Comparison of ENCODE assay signal across 16 mouse cellular contexts in genomic region chr14:21194336-21194735, GRCm38 (mm10).
DNase-seq lines count a peak whose midpoint lies in the region; ATAC-seq and TF ChIP-seq lines count a peak whose summit lies in the region.
"Had no signal": no experiment of that assay in that cellular context is flagged by ENCODE, and none has a peak within 500 bp of the region (broad histone marks: within the 10 kb centered on the region; RNA-seq: fewer than 3 reads in every experiment).

No protein-coding gene starts in this region.

- TF ChIP-seq CTCF in bone marrow, adult 2 months (IDR thresholded peaks at IDR 0.05; ENCODE audit: control insufficient read depth, insufficient read depth, low read length) = no peak

- no peak for TF ChIP-seq POLR2A in bone marrow, adult 2 months (IDR thresholded peaks at IDR 0.05; ENCODE audit: borderline replicate concordance, control insufficient read depth, low read depth, low read length)

- H3K36me3 ChIP-seq in intestine, embryonic 16.5 days (ENCODE audit: control insufficient read depth, insufficient read depth, low read length) = no peaks in the 10 kb centered on the region
- no peaks in the 10 kb centered on the region for H3K36me3 ChIP-seq in intestine, embryonic 15.5 days
- H3K36me3 ChIP-seq in macrophage (ENCODE audit: inconsistent target) = no peaks in the 10 kb centered on the region
- H3K36me3 ChIP-seq: heart, embryonic 10.5 days; hindbrain, embryonic 10.5 days; midbrain, embryonic 13.5 days had no signal

- no peak overlapping the region for H3K9ac ChIP-seq in intestine, embryonic 16.5 days (ENCODE audit: low read depth, low read length)
- H3K9ac ChIP-seq in intestine, embryonic 15.5 days = no peak overlapping the region
- H3K9ac ChIP-seq: midbrain, embryonic 13.5 days had no signal

- H3K27ac ChIP-seq in intestine, embryonic 16.5 days (ENCODE audit: low read length) = peak overlapping the region; percentile 27; the same call in 1 of the 2 replicates
- H3K27ac ChIP-seq in intestine, embryonic 15.5 days = no peak overlapping the region
- no peak overlapping the region for H3K27ac ChIP-seq in bone marrow, adult 2 months (ENCODE audit: control insufficient read depth, insufficient read depth, low read depth, low read length, poor library complexity)
- H3K27ac ChIP-seq in macrophage = peak overlapping the region; percentile 57
- H3K27ac ChIP-seq: gastrocnemius, adult 2 months; heart, embryonic 10.5 days; hindbrain, embryonic 10.5 days; midbrain, embryonic 13.5 days had no signal

- no peak for ATAC-seq in intestine, embryonic 16.5 days
- ATAC-seq in intestine, embryonic 15.5 days = no peak
- ATAC-seq: CD4-positive, CD25-positive, alpha-beta regulatory T cell, adult 4 months; midbrain, embryonic 13.5 days had no signal

- H3K27me3 ChIP-seq in intestine, embryonic 16.5 days (replicated peaks; ENCODE audit: control insufficient read depth, insufficient read depth, low read length) = no peaks in the 10 kb centered on the region
- H3K27me3 ChIP-seq in intestine, embryonic 15.5 days (replicated peaks) = no peaks in the 10 kb centered on the region
- H3K27me3 ChIP-seq: midbrain, embryonic 13.5 days had no signal

- no peaks in the 10 kb centered on the region for H3K9me3 ChIP-seq in intestine, embryonic 16.5 days (ENCODE audit: control insufficient read depth, low read length)
- H3K9me3 ChIP-seq in intestine, embryonic 15.5 days = no peaks in the 10 kb centered on the region
- H3K9me3 ChIP-seq: heart, embryonic 10.5 days; hindbrain, embryonic 10.5 days; midbrain, embryonic 13.5 days had no signal

- no peak overlapping the region for H3K4me2 ChIP-seq in intestine, embryonic 16.5 days (ENCODE audit: low read depth, low read length)
- no peak overlapping the region for H3K4me2 ChIP-seq in intestine, embryonic 15.5 days (replicated peaks)
- H3K4me2 ChIP-seq: midbrain, embryonic 13.5 days had no signal

- WGBS in intestine, embryonic 16.5 days = 45% methylated on average over 6 of the region's 6 CpGs
- 49% methylated on average over 6 of the region's 6 CpGs for WGBS in intestine, embryonic 15.5 days
- WGBS in bone marrow, adult 2 months = 8% methylated on average over 6 of the region's 6 CpGs
- 4% methylated on average over 6 of the region's 6 CpGs for WGBS in macrophage (ENCODE audit: missing documents)

- peak; percentile 55 for DNase-seq in A20 (ENCODE audit: low read depth, low spot score)
- no peak for DNase-seq in urinary bladder, postnatal 4 days (ENCODE audit: low spot score in 2 of 2)
- no peak for DNase-seq in testis, postnatal 14 days (ENCODE audit: low spot score)
- DNase-seq in ovary, postnatal 36 days (ENCODE audit: low spot score) = no peak
- DNase-seq: cerebellum, adult 8-10 months; gastrocnemius, adult 2 months; kidney, adult 8-10 months; thymus, postnatal 25 days had no signal

- H3K4me3 ChIP-seq in intestine, embryonic 16.5 days (ENCODE audit: low read length) = no peak overlapping the region
- no peak overlapping the region for H3K4me3 ChIP-seq in intestine, embryonic 15.5 days (replicated peaks)
- peak overlapping the region; percentile 45 for H3K4me3 ChIP-seq in bone marrow, adult 2 months (replicated peaks; ENCODE audit: control insufficient read depth, low read depth, low read length)
- peak overlapping the region; percentile 2; the same call in 1 of the 2 replicates for H3K4me3 ChIP-seq in macrophage (ENCODE audit: inconsistent target)
- H3K4me3 ChIP-seq: gastrocnemius, adult 2 months; heart, embryonic 10.5 days; hindbrain, embryonic 10.5 days; midbrain, embryonic 13.5 days had no signal

- 0 out of 2 replicates have a peak, but pooled peaks cover 6% of the 10 kb centered on the region for H3K4me1 ChIP-seq in intestine, embryonic 16.5 days (ENCODE audit: control insufficient read depth, insufficient read depth, low read length)
- peaks cover 5% of the 10 kb centered on the region; the same call in 1 of the 2 replicates for H3K4me1 ChIP-seq in intestine, embryonic 15.5 days (replicated peaks)
- H3K4me1 ChIP-seq in bone marrow, adult 2 months (ENCODE audit: control insufficient read depth, insufficient read depth, low read length) = peaks cover 2% of the 10 kb centered on the region
- H3K4me1 ChIP-seq: heart, embryonic 10.5 days; hindbrain, embryonic 10.5 days; midbrain, embryonic 13.5 days had no signal

- no peaks in the 10 kb centered on the region for H3K79me2 ChIP-seq in macrophage (ENCODE audit: inconsistent target)

Comparison
In these comparisons a context has a peak if more than half of its experiments do, and no peak if none do; other contexts are left out.
1. H3K27ac ChIP-seq: peak in intestine, embryonic 16.5 days (single experiment) and macrophage (single experiment); none in intestine, embryonic 15.5 days (single experiment) and bone marrow, adult 2 months (single experiment).
2. H3K4me3 ChIP-seq: peak in bone marrow, adult 2 months (single experiment) and macrophage (single experiment); none in intestine, embryonic 16.5 days (single experiment) and intestine, embryonic 15.5 days (single experiment).